Mouse (Mus musculus) ES-E14 (cell line): ENCODE measurements at regions not wholly inside any gene's neighbourhood (a gene's known extent, or its start where the extent isn't known, plus 50 kb on each side); places are given as distances from the start of the nearest gene placed in this dataset.

ENCODE experiments used
- CHD2 ChIP-seq: IDR thresholded peaks from 2 replicates; pipeline ENCODE4 v1.6.1; 2014; ENCODE audit warnings: mild to moderate bottlenecking, low read depth, low read length, inconsistent platforms
- HCFC1 ChIP-seq: IDR thresholded peaks from 2 replicates; pipeline ENCODE4 v1.6.1; 2012; ENCODE audit warnings: low read length, inconsistent platforms, borderline replicate concordance; ENCODE audit not compliant: insufficient read depth
- MAFK ChIP-seq: IDR thresholded peaks from 2 replicates; pipeline ENCODE4 v1.6.1; 2014; ENCODE audit warnings: mild to moderate bottlenecking, low read depth, low read length, inconsistent platforms; ENCODE audit not compliant: insufficient read depth
- ZC3H11A ChIP-seq: IDR thresholded peaks from 2 replicates; pipeline ENCODE4 v1.6.1; 2012; ENCODE audit warnings: low read depth, mild to moderate bottlenecking, inconsistent platforms, low read length, borderline replicate concordance
- ZNF384 ChIP-seq: IDR thresholded peaks from 2 replicates; pipeline ENCODE4 v1.6.1; 2012; ENCODE audit warnings: low read depth, low read length, inconsistent platforms

DNA sequence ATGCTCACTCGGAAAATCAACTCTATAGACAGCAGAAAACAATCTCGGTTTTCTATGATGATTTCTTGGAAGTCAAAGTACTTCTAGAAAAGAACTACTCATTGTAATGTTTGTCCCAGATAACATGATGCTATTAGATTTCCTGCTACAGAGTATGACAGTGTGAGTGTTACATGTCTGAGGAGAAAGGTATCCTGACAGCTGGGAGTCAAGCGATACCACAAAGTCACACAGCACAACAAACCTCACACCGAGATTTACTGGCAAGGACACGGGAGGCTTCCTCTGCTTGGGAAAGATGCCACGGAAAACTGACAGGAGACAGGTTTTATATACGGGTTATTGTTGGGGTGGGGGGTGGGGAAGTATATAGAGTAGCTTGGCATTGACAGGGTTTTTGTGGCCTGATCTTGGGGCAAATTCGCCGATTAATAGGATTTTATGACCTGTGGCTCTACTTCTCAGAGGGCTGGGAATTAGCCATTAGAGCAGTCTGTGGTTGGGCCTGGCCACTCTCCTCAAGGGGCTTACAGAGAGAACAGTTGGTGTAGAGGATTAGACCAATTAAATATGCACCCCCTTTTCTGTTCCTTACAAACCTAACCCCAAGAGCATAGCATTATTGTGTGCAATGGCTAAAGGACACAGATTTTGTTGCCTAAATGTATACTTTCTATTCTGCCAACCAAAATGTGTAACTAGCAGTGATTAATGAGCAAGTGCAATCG lies 209.2 kb upstream of the Sfrp2 start:
- TF ChIP-seq ZC3H11A (no peak), ZNF384 (no peak), CHD2 (no peak), HCFC1 (no peak), MAFK (no peak)
